Mouse (Mus musculus): Measurements from ENCODE around the gene Fam78a. TPM values are rescaled to one million over a fixed set of nuclear protein-coding genes. Genes with fewer than 3 reads are reported as not detected.

The Fam78a gene
- polyA plus RNA-seq, 1 experiment, result not detected

DNA sequence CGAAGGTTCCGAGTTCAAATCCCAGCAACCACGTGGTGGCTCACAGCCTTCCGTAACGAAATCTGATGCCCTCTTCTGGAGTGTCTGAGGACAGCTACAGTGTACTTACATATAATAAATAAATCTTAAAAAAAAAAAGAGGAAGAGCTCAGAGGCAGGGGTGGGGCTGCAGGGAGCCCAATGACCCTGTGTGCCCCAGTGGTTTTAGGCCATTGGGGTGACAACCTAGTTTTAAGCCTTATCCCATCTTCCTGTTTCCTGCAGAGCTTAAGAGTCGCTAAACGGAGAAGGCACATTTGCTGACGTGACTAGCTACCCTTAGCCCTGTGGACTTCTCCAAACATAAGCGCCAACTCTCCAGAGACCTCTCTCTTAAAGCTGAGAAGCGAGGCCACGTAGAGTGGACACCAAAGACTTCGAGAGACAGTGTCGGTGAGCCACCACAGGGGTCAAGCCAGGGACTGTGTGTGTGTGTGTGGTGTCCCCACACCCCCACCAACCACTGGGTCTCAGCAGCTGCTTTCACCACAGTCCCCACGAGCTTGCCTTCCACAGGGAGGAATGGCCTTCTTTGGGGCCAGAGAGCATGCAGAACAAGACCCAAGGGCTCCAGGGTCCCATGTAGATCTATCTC is 3.2 kb downstream of the Fam78a start:
- no peaks in the 10 kb centered on the region for H3K36me3 ChIP-seq (ENCODE audit: control insufficient read depth, insufficient read depth)
- H3ac ChIP-seq (ENCODE audit: control insufficient read depth, insufficient read length, low read depth), result no peak overlapping the region
- no peaks in the 10 kb centered on the region for H3K79me3 ChIP-seq (ENCODE audit: low read depth)
- no peak for TF ChIP-seq CTCF (IDR thresholded peaks at IDR 0.05; ENCODE audit: control insufficient read depth, insufficient read depth, insufficient read length)
- no peak for TF ChIP-seq USF1 (IDR thresholded peaks at IDR 0.05; ENCODE audit: low read depth)
- TF ChIP-seq CEBPB (IDR thresholded peaks at IDR 0.05; ENCODE audit: low read depth), result no peak
- TF ChIP-seq MYOD1 (IDR thresholded peaks at IDR 0.05; ENCODE audit: control insufficient read depth, insufficient read length, low read depth), result no peak
- no peak for TF ChIP-seq MAX (IDR thresholded peaks at IDR 0.05)
- no peak for TF ChIP-seq FOSL1 (IDR thresholded peaks at IDR 0.05; ENCODE audit: insufficient read depth, low read length, poor library complexity, severe bottlenecking)
- TF ChIP-seq MYOG (IDR thresholded peaks at IDR 0.05; ENCODE audit: control insufficient read depth, extremely low read depth, insufficient read length), result no peak
- peaks cover 77% of the 10 kb centered on the region for H3K27me3 ChIP-seq (ENCODE audit: control insufficient read depth, insufficient read depth, insufficient read length)
- H3K4me3 ChIP-seq (ENCODE audit: insufficient read depth, poor library complexity, severe bottlenecking), result no peak overlapping the region
- no peaks in the 10 kb centered on the region for H3K79me2 ChIP-seq (ENCODE audit: control insufficient read depth, insufficient read depth)

DNA sequence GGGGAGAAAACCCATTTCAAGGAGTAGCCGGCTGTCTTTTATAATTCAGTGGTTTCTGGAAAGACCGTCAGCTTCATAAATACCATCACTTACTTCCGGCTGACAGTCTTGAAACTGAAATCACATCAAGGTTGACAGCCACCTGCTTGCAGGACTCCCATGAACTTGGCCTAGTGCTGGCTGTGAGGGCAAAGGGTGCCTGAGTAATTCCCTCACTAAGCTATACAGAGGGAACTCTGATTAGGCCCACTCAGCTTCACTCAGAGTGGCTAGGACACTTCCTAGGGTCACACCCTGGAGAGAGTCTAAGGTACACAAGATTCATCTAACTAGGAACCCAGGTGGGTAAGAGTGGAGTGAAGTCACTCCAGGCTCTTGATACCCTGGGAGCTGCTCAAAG is 4.0 kb downstream of the Fam78a start:
- Histone ChIP-seq H3K79me2 (ENCODE audit: control insufficient read depth, insufficient read depth) (no peaks in the 10 kb centered on the region), H3K4me3 (ENCODE audit: insufficient read depth, poor library complexity, severe bottlenecking) (no peak overlapping the region), H3K79me3 (ENCODE audit: low read depth) (no peaks in the 10 kb centered on the region), H3K27me3 (ENCODE audit: control insufficient read depth, insufficient read depth, insufficient read length) (peaks cover 71% of the 10 kb centered on the region), H3ac (ENCODE audit: control insufficient read depth, insufficient read length, low read depth) (no peak overlapping the region), H3K36me3 (ENCODE audit: control insufficient read depth, insufficient read depth) (no peaks in the 10 kb centered on the region)
- TF ChIP-seq USF1 (IDR thresholded peaks at IDR 0.05; ENCODE audit: low read depth), result no peak

DNA sequence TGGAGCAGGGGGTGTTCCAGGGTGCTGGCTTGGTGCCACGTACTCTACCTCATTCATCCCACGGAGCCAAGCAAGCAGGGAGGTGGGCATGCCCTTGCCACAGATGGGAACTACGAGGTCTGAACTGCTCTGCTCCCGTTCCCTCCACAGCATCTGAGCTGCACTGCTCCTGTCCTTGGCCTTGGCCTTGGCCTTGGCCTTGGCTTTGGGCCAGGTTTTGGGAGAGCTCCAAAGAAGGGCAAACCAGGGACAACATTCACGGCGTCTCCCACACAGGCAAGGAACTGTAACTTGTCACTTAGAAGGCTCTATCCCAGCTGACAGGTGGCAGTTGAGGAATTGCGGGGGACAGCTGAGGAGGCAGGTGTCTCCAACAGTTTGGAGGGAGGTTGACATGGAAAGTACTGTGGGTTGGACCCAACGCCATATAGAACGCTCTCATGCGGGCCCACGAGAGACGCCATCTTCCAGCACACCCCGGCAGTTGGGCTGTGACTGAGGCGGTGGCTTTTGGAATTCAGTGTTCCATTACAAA is 5.4 kb downstream of the Fam78a start:
- H3K4me3 ChIP-seq (ENCODE audit: insufficient read depth, poor library complexity, severe bottlenecking), result no peak overlapping the region
- peaks cover 62% of the 10 kb centered on the region for H3K27me3 ChIP-seq (ENCODE audit: control insufficient read depth, insufficient read depth, insufficient read length)
- H3K79me2 ChIP-seq (ENCODE audit: control insufficient read depth, insufficient read depth), result no peaks in the 10 kb centered on the region
- no peaks in the 10 kb centered on the region for H3K36me3 ChIP-seq (ENCODE audit: control insufficient read depth, insufficient read depth)
- H3K79me3 ChIP-seq (ENCODE audit: low read depth), result no peaks in the 10 kb centered on the region
- TF ChIP-seq MAX (IDR thresholded peaks at IDR 0.05), result no peak
- TF ChIP-seq USF1 (IDR thresholded peaks at IDR 0.05; ENCODE audit: low read depth), result no peak
- no peak for TF ChIP-seq CTCF (IDR thresholded peaks at IDR 0.05; ENCODE audit: control insufficient read depth, insufficient read depth, insufficient read length)
- no peak for TF ChIP-seq MYOG (IDR thresholded peaks at IDR 0.05; ENCODE audit: control insufficient read depth, extremely low read depth, insufficient read length)
- no peak for TF ChIP-seq CEBPB (IDR thresholded peaks at IDR 0.05; ENCODE audit: low read depth)
- no peak for TF ChIP-seq MYOD1 (IDR thresholded peaks at IDR 0.05; ENCODE audit: control insufficient read depth, insufficient read length, low read depth)
- TF ChIP-seq FOSL1 (IDR thresholded peaks at IDR 0.05; ENCODE audit: insufficient read depth, low read length, poor library complexity, severe bottlenecking), result no peak
- H3ac ChIP-seq (ENCODE audit: control insufficient read depth, insufficient read length, low read depth), result no peak overlapping the region

DNA sequence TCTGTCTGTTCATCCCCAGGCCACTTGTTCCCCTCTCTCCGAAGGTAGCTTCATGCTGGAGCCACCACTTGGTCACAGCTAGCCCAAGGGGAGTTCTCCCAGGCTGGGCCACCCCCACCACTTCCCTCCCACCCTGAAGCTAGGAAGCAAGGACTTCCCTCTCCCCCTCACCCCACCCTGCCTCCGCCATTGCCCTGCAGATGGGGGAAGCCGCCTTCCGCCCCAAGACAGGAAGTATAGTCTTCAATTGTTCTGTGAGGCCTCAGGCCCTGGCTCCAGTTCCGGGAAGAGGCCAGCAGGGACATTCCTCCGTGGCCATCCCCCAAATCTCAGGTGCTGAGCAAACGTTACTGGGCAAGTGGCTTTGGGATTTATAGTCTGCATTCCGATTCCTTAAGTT is 6.1 kb downstream of the Fam78a start:
- TF ChIP-seq MAX (IDR thresholded peaks at IDR 0.05) (no peak), USF1 (IDR thresholded peaks at IDR 0.05; ENCODE audit: low read depth) (no peak), FOSL1 (IDR thresholded peaks at IDR 0.05; ENCODE audit: insufficient read depth, low read length, poor library complexity, severe bottlenecking) (no peak), MYOG (IDR thresholded peaks at IDR 0.05; ENCODE audit: control insufficient read depth, extremely low read depth, insufficient read length) (no peak), CTCF (IDR thresholded peaks at IDR 0.05; ENCODE audit: control insufficient read depth, insufficient read depth, insufficient read length) (no peak), MYOD1 (IDR thresholded peaks at IDR 0.05; ENCODE audit: control insufficient read depth, insufficient read length, low read depth) (no peak), CEBPB (IDR thresholded peaks at IDR 0.05; ENCODE audit: low read depth) (no peak)
- Histone ChIP-seq H3K79me2 (ENCODE audit: control insufficient read depth, insufficient read depth) (no peaks in the 10 kb centered on the region), H3K36me3 (ENCODE audit: control insufficient read depth, insufficient read depth) (no peaks in the 10 kb centered on the region), H3K27me3 (ENCODE audit: control insufficient read depth, insufficient read depth, insufficient read length) (peaks cover 61% of the 10 kb centered on the region), H3K79me3 (ENCODE audit: low read depth) (no peaks in the 10 kb centered on the region), H3ac (ENCODE audit: control insufficient read depth, insufficient read length, low read depth) (no peak overlapping the region), H3K4me3 (ENCODE audit: insufficient read depth, poor library complexity, severe bottlenecking) (no peak overlapping the region)

- no peak overlapping the region for H3ac ChIP-seq (ENCODE audit: control insufficient read depth, insufficient read length, low read depth)
- H3K36me3 ChIP-seq (ENCODE audit: control insufficient read depth, insufficient read depth), result no peaks in the 10 kb centered on the region
- peaks cover 56% of the 10 kb centered on the region for H3K27me3 ChIP-seq (ENCODE audit: control insufficient read depth, insufficient read depth, insufficient read length)
- TF ChIP-seq MAX (IDR thresholded peaks at IDR 0.05) (no peak), CEBPB (IDR thresholded peaks at IDR 0.05; ENCODE audit: low read depth) (no peak), USF1 (IDR thresholded peaks at IDR 0.05; ENCODE audit: low read depth) (no peak), CTCF (IDR thresholded peaks at IDR 0.05; ENCODE audit: control insufficient read depth, insufficient read depth, insufficient read length) (no peak), MYOD1 (IDR thresholded peaks at IDR 0.05; ENCODE audit: control insufficient read depth, insufficient read length, low read depth) (no peak), MYOG (IDR thresholded peaks at IDR 0.05; ENCODE audit: control insufficient read depth, extremely low read depth, insufficient read length) (no peak), FOSL1 (IDR thresholded peaks at IDR 0.05; ENCODE audit: insufficient read depth, low read length, poor library complexity, severe bottlenecking) (no peak)
- no peaks in the 10 kb centered on the region for H3K79me2 ChIP-seq (ENCODE audit: control insufficient read depth, insufficient read depth)
- no peaks in the 10 kb centered on the region for H3K79me3 ChIP-seq (ENCODE audit: low read depth)
- H3K4me3 ChIP-seq (ENCODE audit: insufficient read depth, poor library complexity, severe bottlenecking), result no peak overlapping the region
Measured at GRCm38 (mm10) chr2:32077744-32078143, 6.9 kb downstream of the Fam78a start.

- H3K4me3 ChIP-seq (ENCODE audit: insufficient read depth, poor library complexity, severe bottlenecking), result no peak overlapping the region
- H3K79me3 ChIP-seq (ENCODE audit: low read depth), result no peaks in the 10 kb centered on the region
- TF ChIP-seq MYOG (IDR thresholded peaks at IDR 0.05; ENCODE audit: control insufficient read depth, extremely low read depth, insufficient read length), result no peak
- no peak for TF ChIP-seq MYOD1 (IDR thresholded peaks at IDR 0.05; ENCODE audit: control insufficient read depth, insufficient read length, low read depth)
- no peak for TF ChIP-seq MAX (IDR thresholded peaks at IDR 0.05)
- TF ChIP-seq CEBPB (IDR thresholded peaks at IDR 0.05; ENCODE audit: low read depth), result no peak
- TF ChIP-seq USF1 (IDR thresholded peaks at IDR 0.05; ENCODE audit: low read depth), result no peak
- no peak for TF ChIP-seq CTCF (IDR thresholded peaks at IDR 0.05; ENCODE audit: control insufficient read depth, insufficient read depth, insufficient read length)
- TF ChIP-seq FOSL1 (IDR thresholded peaks at IDR 0.05; ENCODE audit: insufficient read depth, low read length, poor library complexity, severe bottlenecking), result no peak
- no peaks in the 10 kb centered on the region for H3K79me2 ChIP-seq (ENCODE audit: control insufficient read depth, insufficient read depth)
- H3ac ChIP-seq (ENCODE audit: control insufficient read depth, insufficient read length, low read depth), result no peak overlapping the region
- H3K36me3 ChIP-seq (ENCODE audit: control insufficient read depth, insufficient read depth), result no peaks in the 10 kb centered on the region
- H3K27me3 ChIP-seq (ENCODE audit: control insufficient read depth, insufficient read depth, insufficient read length), result peaks cover 50% of the 10 kb centered on the region
Measured at GRCm38 (mm10) chr2:32075368-32075767, 9.3 kb downstream of the Fam78a start.

All from C2C12 (cell line).